Mouse (Mus musculus) gastrocnemius, postnatal 4 days (tissue): Measurements from ENCODE around the gene Prmt7. TPM values are rescaled to one million over a fixed set of nuclear protein-coding genes. Genes with fewer than 3 reads are reported as not detected.

ENCODE experiments used
- DNase-seq, 2 experiments: peaks; one replicate each; pipeline ENCODE4 v3.0.0; 2021 to 2022; ENCODE audit warnings: low spot score in 2 of 2, mixed read lengths in 2 of 2
- total RNA-seq, 2 experiments: library from RNA; stranded (reverse); gene quantifications; 2 replicates each; pipeline ENCODE4 v1.2.3; 2021

Prmt7 gene
- total RNA-seq, 2 experiments from 2014 or later = 24.9 to 26.5 TPM

DNA sequence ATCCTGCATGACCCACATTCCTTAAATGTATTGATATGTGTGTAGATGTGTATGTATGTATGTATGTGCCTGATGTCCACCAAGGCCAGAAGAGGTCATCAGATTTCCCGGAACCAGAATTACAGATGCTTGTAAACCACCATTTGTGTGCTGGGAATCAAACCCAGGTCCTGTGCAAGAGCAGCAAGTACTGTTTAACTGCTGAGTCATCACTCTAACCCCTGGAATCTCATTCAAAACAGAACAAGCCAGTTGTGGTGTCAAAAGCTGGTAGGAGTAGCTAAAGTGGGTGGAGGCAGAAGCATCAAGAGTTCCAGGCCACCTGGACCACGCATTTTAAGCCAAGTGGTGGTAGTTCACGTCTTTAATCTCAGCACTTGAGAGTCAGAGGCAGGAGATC lies 3.2 kb downstream of the Prmt7 start:
- no peak for DNase-seq

DNA sequence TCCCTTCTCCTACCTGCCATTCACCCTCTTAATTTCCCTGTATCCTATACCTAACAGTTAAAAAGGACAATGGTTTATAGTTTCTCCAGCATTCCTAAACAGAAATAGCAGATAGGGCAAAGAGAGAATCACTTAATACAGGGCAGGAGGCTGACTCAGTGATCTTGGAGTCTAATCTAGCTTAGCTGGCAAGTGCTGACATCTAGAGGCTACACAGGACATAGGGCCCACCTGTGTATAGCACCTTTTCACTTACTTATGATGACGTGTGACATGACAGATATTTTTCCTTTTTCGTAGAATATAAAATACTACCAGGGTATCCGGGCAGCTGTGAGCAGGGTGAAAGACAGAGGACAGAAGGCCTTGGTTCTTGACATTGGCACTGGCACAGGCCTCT lies 8.9 kb downstream of the Prmt7 start:
- no peak for DNase-seq

DNA sequence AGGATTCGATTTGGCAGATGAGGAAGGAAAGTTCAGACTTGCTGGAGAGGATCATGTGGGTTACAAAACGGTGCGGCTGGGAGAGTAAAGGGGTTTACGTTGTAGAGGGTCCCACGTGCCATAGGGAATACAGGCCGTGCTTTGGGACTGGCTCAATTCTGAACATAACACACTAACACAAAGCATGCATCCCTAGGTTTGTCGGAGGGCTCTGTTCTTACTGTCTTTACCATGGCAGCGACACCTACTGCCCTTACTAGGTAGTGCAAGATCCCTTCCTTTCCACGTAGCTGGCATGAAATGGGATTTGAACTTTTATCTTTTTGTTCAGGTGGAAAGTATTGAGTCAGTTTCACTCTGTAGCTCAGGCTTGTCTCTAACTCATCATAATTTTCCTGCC lies 15.9 kb downstream of the Prmt7 start:
- peak in 1 of 2 experiments; percentile 51 for DNase-seq

DNA sequence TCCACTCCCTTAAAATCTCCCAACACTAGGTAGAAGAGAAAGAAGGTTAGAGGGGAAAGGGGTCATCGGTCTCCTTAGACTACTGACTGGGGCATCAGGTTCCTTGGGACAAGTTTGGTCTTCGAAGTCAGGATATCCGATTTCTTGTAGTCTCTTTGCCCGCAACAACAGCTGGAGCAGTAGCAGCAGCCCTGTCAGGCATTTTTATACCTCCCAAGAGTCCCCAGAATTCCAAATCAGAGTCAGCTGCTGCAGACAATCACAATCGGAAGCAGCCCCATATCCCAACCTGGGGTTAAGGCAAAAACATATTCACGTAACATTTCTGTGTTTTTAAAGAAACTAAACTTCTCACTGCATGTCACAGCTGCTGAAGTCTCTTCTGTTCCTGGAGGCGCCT lies 20.8 kb downstream of the Prmt7 start:
- DNase-seq = no peak

DNA sequence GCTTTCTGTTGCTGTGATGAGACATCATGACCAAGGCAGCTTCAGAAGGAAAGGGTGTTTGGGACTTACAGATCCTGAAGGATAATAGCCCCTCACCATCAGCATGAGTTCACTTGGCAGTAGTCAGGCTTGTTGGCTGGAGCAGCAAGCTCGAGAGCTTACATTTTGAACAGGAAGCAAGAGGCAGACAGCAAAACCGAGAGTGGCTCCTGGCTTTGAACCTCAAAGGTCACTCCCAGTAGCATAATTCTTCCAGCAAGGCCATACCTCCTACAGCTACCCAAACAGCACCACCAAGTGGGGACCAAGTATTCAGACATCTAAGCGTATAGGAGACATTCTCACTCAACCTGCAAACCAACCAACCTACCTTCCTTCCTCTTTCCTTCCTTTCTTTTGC lies 22.0 kb downstream of the Prmt7 start:
- no peak for DNase-seq

DNA sequence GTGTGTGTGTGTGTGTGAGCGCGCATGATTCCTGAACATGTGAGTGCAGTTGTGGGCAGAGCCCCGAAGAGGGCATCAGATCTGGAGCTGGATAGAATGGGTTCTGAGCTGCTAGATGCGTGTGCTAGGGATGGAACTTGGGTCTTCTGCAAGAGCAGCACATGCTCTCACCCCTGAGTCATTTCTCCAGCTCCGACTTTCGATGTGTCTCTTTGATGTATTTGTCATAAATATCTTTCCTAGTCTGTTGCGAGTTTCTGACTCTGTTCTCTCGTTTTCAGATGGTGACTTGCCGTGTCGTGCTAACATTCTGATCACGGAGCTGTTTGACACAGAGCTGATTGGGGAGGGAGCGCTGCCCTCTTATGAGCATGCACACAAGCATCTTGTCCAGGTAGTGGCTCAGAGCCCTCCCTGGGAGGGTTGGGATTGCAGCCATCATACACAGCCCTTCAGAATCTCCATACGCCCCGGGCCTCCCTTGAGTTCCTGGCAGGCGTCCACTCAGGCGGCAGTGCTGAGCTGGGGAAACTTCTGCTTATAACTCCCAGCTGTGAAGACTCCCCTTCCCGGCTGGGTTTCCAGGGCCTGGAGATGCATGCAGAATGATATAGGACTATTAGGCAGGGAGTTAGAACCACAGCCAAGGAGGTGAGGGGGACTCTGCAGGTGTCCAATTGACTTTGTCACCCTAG lies 24.0 kb downstream of the Prmt7 start:
- no peak for DNase-seq

DNA sequence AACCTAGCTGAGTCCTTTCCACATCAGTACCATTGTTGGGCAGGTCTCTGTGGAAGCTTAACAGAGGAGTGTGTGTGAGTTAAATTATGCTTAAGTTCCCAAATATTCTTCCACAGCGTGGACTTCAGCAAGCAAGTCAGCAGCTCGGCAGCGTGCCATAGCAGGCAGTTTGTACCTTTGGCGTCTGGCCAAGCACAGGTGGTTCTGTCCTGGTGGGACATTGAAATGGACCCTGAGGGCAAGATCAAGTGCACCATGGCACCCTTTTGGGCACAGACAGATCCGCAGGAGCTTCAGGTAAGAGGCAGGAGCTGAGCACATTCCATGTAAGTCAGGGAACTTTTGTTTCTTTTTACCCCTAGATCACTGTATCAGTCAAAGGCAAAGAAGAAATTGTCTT lies 26.4 kb downstream of the Prmt7 start:
- no peak for DNase-seq

DNA sequence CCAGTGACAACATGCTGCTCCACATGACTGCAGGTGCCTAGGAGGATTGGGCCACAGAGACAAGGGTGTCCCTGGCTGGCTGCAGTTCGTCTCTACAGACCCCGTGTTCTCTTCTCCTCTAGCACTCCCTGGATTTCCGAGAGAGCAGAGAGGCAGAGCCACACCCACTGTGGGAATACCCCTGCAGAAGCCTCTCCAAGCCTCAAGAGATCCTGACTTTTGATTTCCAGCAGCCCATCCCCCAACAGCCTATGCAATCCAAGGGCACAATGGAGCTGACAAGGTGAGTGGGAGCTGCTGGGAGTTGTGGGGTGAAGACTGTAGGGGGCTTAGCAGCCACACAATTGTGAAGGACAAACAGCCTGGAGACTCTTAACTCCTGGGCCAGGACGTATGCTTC lies 39.5 kb downstream of the Prmt7 start:
- no peak for DNase-seq

DNA sequence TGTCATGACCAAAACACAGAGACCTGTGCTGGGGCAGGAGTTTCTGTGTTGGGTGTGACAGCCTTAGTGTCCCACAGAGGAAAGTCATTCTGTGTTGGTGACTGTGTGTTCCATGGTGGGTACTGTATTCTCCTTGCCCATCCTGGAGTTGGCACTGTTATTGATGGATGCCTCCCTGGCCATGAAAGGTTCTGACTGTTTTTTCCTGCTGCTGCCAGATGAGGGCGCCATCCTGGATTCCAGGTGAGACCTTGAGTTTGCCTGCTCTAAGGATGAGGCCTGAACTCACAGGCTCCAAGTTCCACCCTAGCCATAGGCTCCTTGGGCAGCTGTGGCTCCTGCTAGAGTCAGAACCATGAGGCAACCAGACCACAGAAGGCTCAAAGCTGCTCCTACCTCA lies 47.4 kb downstream of the Prmt7 start:
- DNase-seq = no peak

DNA sequence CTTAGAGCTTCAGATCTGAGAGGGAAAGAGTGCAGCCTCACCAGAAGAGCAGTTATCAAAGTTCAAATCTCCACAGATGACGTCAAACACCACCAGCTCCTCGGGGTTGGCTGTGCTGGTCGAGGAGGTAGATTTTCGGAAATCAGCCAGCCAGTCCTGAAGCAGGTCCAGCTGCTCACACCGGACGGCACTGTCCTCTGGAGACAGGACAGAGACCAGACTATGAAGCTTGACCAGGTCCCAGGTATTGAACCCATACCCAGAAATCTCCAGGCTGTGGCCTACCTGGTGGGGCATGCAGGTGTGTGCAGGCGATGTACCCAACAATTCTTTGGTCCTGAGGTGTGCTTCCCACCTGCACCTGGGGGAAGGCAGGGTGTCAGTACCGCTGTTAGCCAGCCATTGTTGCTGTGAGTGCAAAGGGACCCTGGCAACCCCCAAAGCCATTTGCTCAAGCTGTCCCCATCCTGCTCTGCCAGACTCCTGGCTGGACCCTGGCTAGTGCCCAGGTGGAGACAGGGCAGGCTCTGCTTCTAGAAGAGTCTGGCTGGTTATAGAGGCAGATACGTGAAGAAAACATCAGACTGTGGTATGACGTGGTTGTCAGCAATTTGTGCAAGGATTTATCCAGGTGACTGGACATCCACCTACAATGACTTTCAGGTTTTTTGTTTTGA lies 49.0 kb downstream of the Prmt7 start:
- DNase-seq = no peak

DNA sequence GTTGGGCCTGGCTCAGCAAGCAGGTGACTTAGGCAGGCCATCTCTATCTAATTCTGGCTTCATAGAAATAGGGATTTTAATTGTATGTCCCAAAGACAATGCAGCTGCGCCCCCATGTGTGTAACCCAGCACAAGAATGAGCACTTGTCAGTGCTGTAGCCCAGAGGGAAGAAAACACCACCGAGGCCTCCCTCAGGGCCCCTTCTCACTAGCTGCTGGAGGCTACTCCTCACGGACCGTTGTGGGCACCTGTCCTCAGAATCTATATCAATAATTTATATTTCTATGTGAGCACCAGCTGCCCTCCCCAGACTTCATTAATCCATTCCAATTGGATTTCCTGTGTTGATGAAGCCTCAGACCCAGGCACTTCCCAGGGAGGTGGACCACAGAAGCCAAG lies 50.2 kb downstream of the Prmt7 start:
- no peak for DNase-seq

DNA sequence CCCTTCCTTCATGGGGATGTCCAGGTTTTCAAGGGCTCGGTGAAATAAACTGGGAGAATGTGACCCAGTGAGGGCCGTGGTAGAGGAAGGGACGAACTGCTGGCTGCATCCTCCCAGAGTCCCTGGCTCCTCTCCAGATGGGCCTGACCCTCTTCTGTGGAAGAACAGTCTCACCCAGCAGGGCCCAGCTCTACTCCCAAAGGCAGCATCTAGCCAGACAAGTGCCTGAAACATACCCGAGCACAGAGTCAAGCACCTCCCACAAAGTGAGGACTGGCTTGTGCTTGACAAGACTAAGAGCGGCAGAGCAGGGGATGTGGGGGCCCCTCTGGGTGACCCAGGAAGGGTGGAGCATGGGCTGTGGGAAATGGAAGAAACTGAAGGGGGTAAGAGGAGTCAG lies 51.6 kb downstream of the Prmt7 start:
- peak in 1 of 2 experiments; percentile 38 for DNase-seq

DNA sequence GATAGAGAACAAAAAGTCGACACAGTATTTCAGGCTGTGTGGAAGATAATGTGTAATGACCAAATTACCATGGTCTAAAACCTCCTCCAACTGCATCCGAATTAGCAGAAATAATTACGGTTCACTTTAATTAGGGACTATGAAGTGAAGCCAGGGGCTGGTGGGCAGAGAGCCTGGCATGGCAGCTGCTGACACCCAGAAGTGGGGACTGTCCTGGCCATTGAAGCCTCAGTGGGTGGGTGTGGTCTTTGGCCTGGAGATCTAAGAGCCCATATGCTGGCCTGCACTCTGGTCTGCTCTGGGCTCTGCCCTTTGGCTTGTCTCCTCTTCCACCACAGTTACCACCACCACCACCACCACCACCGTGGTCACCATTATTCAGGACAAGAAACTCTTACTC lies 53.2 kb downstream of the Prmt7 start:
- no peak for DNase-seq

DNA sequence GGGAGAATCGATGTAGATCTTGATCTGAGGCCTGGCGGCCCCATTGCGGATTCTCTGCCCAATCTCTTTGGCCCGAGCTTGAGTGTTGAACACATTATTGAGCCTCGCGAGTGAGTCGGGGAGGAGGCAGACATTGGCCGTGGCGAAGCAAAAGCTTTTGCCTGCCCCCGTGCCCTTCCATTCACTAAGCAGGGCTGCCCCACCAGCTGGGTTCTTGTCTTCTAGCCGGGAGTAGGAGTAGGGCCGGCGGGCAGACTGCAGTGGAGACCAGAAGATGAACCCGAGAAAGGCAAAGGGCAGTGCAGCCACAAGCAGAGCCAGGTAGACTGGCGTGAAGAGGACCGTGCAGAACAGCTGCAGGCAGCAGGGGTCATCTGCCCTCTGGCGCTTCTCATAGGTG lies 54.7 kb downstream of the Prmt7 start:
- no peak for DNase-seq

DNA sequence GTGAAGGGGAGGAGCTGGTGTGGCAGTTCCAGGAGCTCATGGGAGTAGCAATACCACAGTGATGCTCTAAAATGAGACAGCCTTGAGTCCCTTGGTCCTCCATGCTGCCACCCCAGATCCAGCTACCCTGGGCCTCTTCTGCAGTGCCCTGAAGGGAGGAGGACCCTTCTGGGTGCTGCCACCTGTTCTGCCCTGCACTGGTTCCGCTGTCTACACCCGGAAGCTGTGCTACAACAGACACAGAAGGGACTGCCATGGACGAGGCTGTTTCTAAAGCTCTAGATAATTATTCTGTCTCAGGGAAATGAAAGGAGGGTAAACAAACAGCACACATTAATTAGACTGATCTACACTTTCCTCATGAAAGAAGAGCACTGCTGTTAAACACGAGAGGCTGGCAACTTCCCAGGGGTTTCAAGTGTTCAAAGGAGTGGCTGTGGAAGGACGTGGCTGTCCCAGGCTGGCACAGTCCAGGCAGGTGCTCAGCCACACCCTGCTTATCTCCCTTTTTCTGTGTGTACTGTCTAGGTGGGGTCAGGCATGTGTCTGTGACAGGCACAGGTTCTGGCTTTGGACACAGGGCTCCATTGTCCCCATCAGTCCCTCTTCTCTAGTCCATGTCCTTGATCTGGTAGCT lies 58.1 kb downstream of the Prmt7 start:
- DNase-seq = no peak

DNA sequence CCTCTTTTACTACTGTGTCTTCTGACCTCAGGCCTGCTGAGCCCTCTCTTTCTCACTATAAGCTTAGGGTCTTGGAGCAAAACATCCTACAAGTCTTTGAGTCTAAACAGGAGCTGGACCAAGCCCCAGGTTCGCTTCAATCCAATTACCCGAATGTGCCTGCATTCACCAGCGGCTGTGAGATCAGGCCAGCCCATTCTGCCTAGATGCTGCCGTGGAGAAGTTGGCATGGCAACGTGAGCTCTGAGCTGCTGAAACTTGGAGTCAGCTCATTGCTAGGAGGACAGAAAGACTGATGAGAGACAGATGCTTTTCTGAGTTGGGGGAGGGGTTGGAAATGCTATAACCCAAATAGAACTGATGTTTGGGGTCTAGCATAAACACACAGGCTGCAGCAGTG lies 60.1 kb downstream of the Prmt7 start:
- no peak for DNase-seq

DNA sequence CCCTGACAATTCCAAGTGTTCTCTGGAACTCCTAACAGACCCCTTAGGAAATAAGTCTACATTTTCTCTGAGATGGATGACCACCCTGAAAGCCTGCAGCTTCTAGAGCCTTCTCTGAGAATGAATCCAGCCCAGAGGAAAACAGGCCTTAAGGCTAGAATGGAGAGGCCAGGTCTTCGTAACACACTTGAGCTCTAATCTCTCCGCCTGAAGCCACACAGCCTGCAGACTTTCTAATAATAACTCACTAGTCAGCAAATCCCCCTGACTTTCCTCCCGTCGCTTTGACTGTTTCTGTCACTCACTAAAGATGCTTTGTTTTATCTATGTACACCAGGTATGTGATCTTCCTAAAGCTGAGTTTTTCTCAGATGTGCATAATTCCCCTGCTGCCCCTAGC lies 60.6 kb downstream of the Prmt7 start:
- no peak for DNase-seq

DNA sequence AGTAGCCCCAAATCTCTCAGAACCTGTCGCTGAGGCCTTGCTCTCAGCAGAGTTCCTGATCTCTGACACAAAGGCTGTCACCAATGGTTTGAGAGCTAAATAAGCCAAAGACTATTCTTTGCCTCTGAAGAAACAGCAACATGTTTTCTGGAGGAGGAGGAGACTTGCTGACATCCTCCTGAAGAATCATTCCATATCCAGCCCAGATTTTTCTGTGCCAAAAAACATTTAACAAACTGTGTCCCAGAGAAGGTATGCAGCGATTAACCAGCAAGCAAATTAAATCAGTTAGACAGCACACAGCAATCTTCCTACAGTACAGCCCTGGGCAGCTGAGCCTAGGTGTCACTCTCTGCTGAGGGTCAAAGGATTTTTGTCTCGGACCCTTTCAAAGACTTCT lies 62.7 kb downstream of the Prmt7 start:
- DNase-seq = no peak

DNA sequence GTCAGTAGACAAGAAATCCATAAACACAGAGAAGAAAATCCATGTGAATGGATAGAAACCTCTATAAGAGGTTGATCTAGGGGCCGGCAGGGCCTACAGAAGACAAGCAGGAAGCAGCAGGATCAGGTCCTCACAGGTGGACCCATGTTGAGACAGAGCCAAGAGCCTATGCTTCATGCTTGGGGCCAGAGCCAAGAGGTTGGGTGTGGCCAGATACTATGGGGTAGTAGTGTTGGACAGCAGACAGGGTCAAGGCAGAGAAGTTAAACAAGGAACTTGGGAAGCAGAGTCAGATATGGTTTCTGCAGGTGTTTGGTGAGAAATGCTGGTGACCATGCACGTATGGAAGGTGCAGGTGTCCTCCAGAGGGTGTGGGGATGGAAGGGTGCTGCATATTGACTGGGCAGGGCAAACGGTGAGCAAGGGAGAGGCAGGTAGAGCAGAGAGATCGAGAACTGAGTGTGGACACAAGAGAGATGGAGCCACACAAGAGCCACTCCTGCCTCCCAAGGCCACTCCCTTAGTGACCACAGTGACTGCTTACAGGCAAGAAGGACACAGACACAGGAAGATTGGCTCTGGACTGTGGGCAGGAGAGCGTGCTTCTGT lies 66.1 kb downstream of the Prmt7 start:
- no peak for DNase-seq

DNA sequence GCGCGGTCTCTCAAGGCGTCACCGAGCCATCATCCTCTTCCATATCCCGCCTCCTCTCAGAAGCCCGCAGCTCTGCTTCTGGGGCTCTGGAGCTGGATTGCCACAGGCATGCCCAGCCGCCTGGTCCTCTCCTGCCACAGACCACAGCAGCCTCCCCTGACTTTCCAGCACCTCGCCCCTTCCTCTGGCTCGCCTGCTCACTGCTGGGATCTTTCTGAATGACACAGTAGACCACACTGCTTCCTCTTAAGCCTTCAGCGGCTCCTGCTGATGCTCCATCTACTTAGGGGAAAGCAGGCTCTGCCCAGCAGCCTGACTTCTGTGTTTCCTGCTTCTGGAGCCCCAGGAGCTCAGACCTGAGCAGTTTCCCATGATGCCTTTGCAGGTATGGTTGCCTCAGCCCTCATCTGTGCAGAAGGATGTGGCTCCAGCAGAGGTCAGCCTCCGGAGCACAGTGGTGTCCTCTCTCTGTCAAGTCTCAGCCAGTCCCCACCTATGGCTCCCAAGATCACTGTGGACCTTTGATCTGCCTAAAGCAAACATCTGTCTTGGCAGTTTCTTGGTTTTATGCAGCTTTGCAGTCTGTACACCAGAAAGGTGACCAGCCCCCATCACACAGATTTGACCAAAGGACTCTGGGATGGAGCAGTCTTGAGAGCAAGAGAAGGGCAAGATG lies 67.8 kb downstream of the Prmt7 start:
- DNase-seq = no peak

DNA sequence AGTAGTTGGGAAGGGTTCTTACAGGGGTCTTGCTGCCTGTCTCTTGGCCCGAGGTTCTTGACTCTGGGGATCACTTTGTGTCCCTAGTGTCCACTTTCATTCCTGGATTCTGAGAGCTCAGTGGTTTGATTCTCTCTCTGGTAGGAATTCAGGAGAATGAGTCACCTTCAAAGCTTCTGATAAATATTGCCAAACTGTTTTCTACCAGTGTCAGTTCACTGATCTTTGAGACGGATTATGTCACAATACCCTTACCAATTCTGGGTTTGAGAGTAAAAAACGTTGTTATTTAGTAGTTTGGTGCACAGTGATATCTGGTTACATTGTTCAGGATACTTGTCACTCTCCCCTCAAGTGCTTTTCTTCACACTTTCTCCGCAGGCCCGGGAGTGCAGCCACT lies 69.4 kb downstream of the Prmt7 start:
- DNase-seq = no peak

DNA sequence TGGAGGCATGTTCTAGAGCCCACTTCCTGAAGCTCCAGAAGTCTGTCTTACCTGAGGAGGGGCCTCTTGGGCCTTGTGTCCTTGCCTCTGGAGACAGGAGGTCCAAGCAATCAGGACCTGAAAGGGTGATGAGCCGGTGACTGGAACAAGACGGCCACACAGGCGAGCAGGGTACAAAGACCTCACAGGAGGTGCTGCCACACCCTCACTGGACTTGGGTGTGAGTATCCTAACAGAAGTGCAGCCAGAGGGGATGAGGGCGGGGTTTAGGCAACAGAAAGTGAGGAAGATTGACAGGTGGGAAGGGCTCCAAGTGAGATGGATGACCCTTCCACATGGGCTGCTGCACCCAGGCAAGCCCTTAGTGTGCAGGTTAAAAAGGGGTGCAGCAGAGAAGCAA lies 70.1 kb downstream of the Prmt7 start:
- no peak for DNase-seq
